Mouse (Mus musculus): Measurements from ENCODE around the gene Dll4.

GRCm38 (mm10) chr2:119327102-119327480 lies 1.5 kb downstream of the Dll4 start:
- peak; percentile 32 for TF ChIP-seq CTCF (IDR thresholded peaks at IDR 0.05; ENCODE audit: low read depth)
- peak; percentile 70 for TF ChIP-seq EP300 (IDR thresholded peaks at IDR 0.05; ENCODE audit: low read depth)
